Mouse (Mus musculus) CH12.LX (cell line): Measurements from ENCODE around the gene Herc4. TPM values are rescaled to one million over a fixed set of nuclear protein-coding genes. Genes with fewer than 3 reads are reported as not detected.

ENCODE experiments used
- DNase-seq: peaks from one replicate; pipeline ENCODE4 v3.0.0-alpha.2; 2013; ENCODE audit errors: extremely low read depth
- H3K27ac ChIP-seq: 2 replicates; pipeline ENCODE4 v1.5.1; 2012; ENCODE audit warnings: low read depth, mild to moderate bottlenecking, control low read depth, moderate library complexity; ENCODE audit not compliant: insufficient read depth
- H3K27me3 ChIP-seq: replicated peaks from 2 replicates; pipeline ENCODE3; 2012; ENCODE audit warnings: inconsistent platforms
- H3K36me3 ChIP-seq, 2 experiments: replicated peaks in 1 of 2; 2 replicates each; pipeline versions ENCODE3 to v1.6.1; 2012; ENCODE audit warnings: inconsistent platforms in 1 of 2, low read length in 1 of 2, mild to moderate bottlenecking in 1 of 2, mixed read lengths in 1 of 2, moderate library complexity in 1 of 2; ENCODE audit not compliant: control insufficient read depth in 1 of 2, insufficient read depth in 1 of 2
- H3K4me1 ChIP-seq, 2 experiments: 2 replicates each; pipeline ENCODE4 v1.6.1; 2012; ENCODE audit warnings: inconsistent platforms in 1 of 2, moderate library complexity in 1 of 2; ENCODE audit not compliant: insufficient read depth in 2 of 2, control insufficient read depth in 1 of 2
- H3K4me2 ChIP-seq: 2 replicates; pipeline ENCODE4 v1.6.1; 2012; ENCODE audit warnings: low read depth, mild to moderate bottlenecking, control low read depth; ENCODE audit not compliant: poor library complexity, insufficient read depth, severe bottlenecking
- H3K4me3 ChIP-seq, 3 experiments: fragments of 150-350 bp in 1 of 3; sonication (generic) in 1 of 3; replicated peaks in 1 of 3; 2 replicates each; pipeline versions ENCODE3 to v1.5.1; 2011 to 2012; ENCODE audit warnings: low read depth in 2 of 3, low read length in 2 of 3, mild to moderate bottlenecking in 2 of 3, moderate library complexity in 2 of 3, control low read depth in 1 of 3, improper control_type of control experiment in 1 of 3, inconsistent platforms in 1 of 3, mixed read lengths in 1 of 3; ENCODE audit not compliant: poor library complexity in 1 of 3
- H3K79me2 ChIP-seq: replicated peaks from 2 replicates; pipeline ENCODE4 v1.6.1; 2012; ENCODE audit warnings: mild to moderate bottlenecking, moderate library complexity; ENCODE audit not compliant: control insufficient read depth, poor library complexity, insufficient read depth, severe bottlenecking; ENCODE audit errors: extremely low read depth
- H3K9ac ChIP-seq: 2 replicates; pipeline ENCODE4 v1.6.1; 2012; ENCODE audit warnings: low read depth, mild to moderate bottlenecking, control low read depth, moderate library complexity; ENCODE audit not compliant: insufficient read depth
- H3K9me3 ChIP-seq: replicated peaks from 2 replicates; pipeline ENCODE3; 2012; ENCODE audit warnings: low read length, inconsistent platforms, mixed read lengths
- BHLHE40 ChIP-seq: IDR thresholded peaks from 2 replicates; pipeline ENCODE4 v1.6.1; 2011; ENCODE audit warnings: mild to moderate bottlenecking, low read depth, low read length, improper control_type of control experiment
- CTCF ChIP-seq, 2 experiments: IDR thresholded peaks in 1 of 2; conservative IDR thresholded peaks in 1 of 2; 2 replicates each; pipeline ENCODE4 v1.5.1; 2011 to 2012; ENCODE audit warnings: low read depth in 2 of 2, low read length in 2 of 2, improper control_type of control experiment in 1 of 2, inconsistent platforms in 1 of 2, mild to moderate bottlenecking in 1 of 2, moderate library complexity in 1 of 2
- ELF1 ChIP-seq: IDR thresholded peaks from 2 replicates; pipeline ENCODE4 v1.6.1; 2014; ENCODE audit warnings: low read depth, mild to moderate bottlenecking, inconsistent platforms, low read length, improper control_type of control experiment
- ETS1 ChIP-seq: conservative IDR thresholded peaks from 2 replicates; pipeline ENCODE4 v1.6.1; 2012; ENCODE audit warnings: low read depth, mild to moderate bottlenecking, inconsistent platforms, low read length, improper control_type of control experiment, moderate library complexity
- GABPA ChIP-seq: IDR thresholded peaks from 2 replicates; pipeline ENCODE4 v1.6.1; 2012; ENCODE audit warnings: low read depth, low read length, improper control_type of control experiment, inconsistent platforms; ENCODE audit not compliant: insufficient replicate concordance
- HCFC1 ChIP-seq: IDR thresholded peaks from 2 replicates; pipeline ENCODE4 v1.6.1; 2012; ENCODE audit warnings: low read depth, mild to moderate bottlenecking, inconsistent platforms, low read length, improper control_type of control experiment
- IRF4 ChIP-seq: IDR thresholded peaks from 2 replicates; pipeline ENCODE4 v1.6.1; 2014; ENCODE audit warnings: low read depth, mild to moderate bottlenecking, inconsistent platforms, low read length, improper control_type of control experiment
- JUN ChIP-seq: IDR thresholded peaks from 2 replicates; pipeline ENCODE4 v1.6.1; 2011; ENCODE audit warnings: low read depth, mild to moderate bottlenecking, low read length, improper control_type of control experiment, moderate library complexity; ENCODE audit not compliant: insufficient read depth
- JUND ChIP-seq: conservative IDR thresholded peaks from 2 replicates; pipeline ENCODE4 v1.6.1; 2011; ENCODE audit warnings: low read depth, low read length, improper control_type of control experiment
- KAT2A ChIP-seq: IDR thresholded peaks from 2 replicates; pipeline ENCODE4 v1.6.1; 2012; ENCODE audit warnings: low read length, improper control_type of control experiment, inconsistent platforms; ENCODE audit not compliant: insufficient replicate concordance
- MAX ChIP-seq: IDR thresholded peaks from 2 replicates; pipeline ENCODE4 v1.6.1; 2011; ENCODE audit warnings: low read length, improper control_type of control experiment
- MAZ ChIP-seq: IDR thresholded peaks from 2 replicates; pipeline ENCODE4 v1.6.1; 2012; ENCODE audit warnings: low read depth, mild to moderate bottlenecking, inconsistent platforms, low read length, improper control_type of control experiment, moderate library complexity
- MEF2A ChIP-seq: IDR thresholded peaks from 2 replicates; pipeline ENCODE4 v1.6.1; 2014; ENCODE audit warnings: low read depth, mild to moderate bottlenecking, inconsistent platforms, low read length, improper control_type of control experiment, borderline replicate concordance
- MYC ChIP-seq: IDR thresholded peaks from 2 replicates; pipeline ENCODE4 v1.6.1; 2011; ENCODE audit warnings: low read depth, mild to moderate bottlenecking, improper control_type of control experiment, low read length
- NELFE ChIP-seq: IDR thresholded peaks from 2 replicates; pipeline ENCODE4 v1.6.1; 2011; ENCODE audit warnings: low read depth, low read length, improper control_type of control experiment
- NRF1 ChIP-seq: IDR thresholded peaks from 2 replicates; pipeline ENCODE4 v1.6.1; 2014; ENCODE audit warnings: low read depth, mild to moderate bottlenecking, inconsistent platforms, low read length, improper control_type of control experiment, moderate library complexity
- PAX5 ChIP-seq: IDR thresholded peaks from 2 replicates; pipeline ENCODE4 v1.6.1; 2012; ENCODE audit warnings: low read length, inconsistent platforms, mixed read lengths
- POLR2A ChIP-seq: IDR thresholded peaks from 2 replicates; pipeline ENCODE4 v1.6.1; 2011; ENCODE audit warnings: low read depth, mild to moderate bottlenecking, improper control_type of control experiment, low read length
- POLR2AphosphoS2 ChIP-seq: IDR thresholded peaks from 2 replicates; pipeline ENCODE4 v1.6.1; 2011; ENCODE audit warnings: low read depth, low read length, improper control_type of control experiment
- SMC3 ChIP-seq: IDR thresholded peaks from 2 replicates; pipeline ENCODE4 v1.6.1; 2011; ENCODE audit warnings: low read depth, low read length, improper control_type of control experiment
- TBP ChIP-seq: conservative IDR thresholded peaks from 2 replicates; pipeline ENCODE4 v1.6.1; 2011; ENCODE audit warnings: low read depth, low read length, improper control_type of control experiment
- TCF12 ChIP-seq: IDR thresholded peaks from 2 replicates; pipeline ENCODE4 v1.6.1; 2014; ENCODE audit warnings: low read depth, mild to moderate bottlenecking, inconsistent platforms, low read length, improper control_type of control experiment
- UBTF ChIP-seq: IDR thresholded peaks from 2 replicates; pipeline ENCODE4 v1.6.1; 2012; ENCODE audit warnings: low read depth, mild to moderate bottlenecking, inconsistent platforms, low read length, improper control_type of control experiment, moderate library complexity
- USF1 ChIP-seq: IDR thresholded peaks from 2 replicates; pipeline ENCODE4 v1.6.1; 2014; ENCODE audit warnings: low read depth, mild to moderate bottlenecking, inconsistent platforms, low read length, improper control_type of control experiment
- ZMIZ1 ChIP-seq: IDR thresholded peaks from 2 replicates; pipeline ENCODE4 v1.6.1; 2012; ENCODE audit warnings: low read depth, mild to moderate bottlenecking, inconsistent platforms, low read length, improper control_type of control experiment
- dilution Hi-C: fragments of 300-500 bp; cut with MboI; formaldehyde crosslinking; loops from 2 replicates; pipeline ENCODE4 v1.14.3; 2020; ENCODE audit warnings: low sequenced_read_pairs; ENCODE audit not compliant: extremely low pct_unique_long_range_greater_than_20kb, extremely low pct_ligation_motif_present
- in situ Hi-C: fragments of 300-500 bp; cut with MboI; formaldehyde crosslinking; loops from 3 replicates; pipeline ENCODE4 v1.14.3; 2019; ENCODE audit warnings: low sequenced_read_pairs, low pct_ligation_motif_present, low pct_unique_long_range_greater_than_20kb, mixed read lengths
- polyA plus RNA-seq: library from polyadenylated mRNA; unstranded; fragments of >175 nt; gene quantifications from 2 replicates; pipeline ENCODE4 v1.2.1, GENCODE M21; 2012; ENCODE audit warnings: low read depth; ENCODE audit not compliant: insufficient read length
- total RNA-seq, 2 experiments: library from RNA; depleted of rRNA; stranded (reverse); fragments of 300-350 nt in 1 of 2; fragments of >200 nt in 1 of 2; gene quantifications; 2 replicates each; pipeline ENCODE4 v1.2.3; 2012 to 2014

The Herc4 gene
- total RNA-seq (2012; rRNA removed) (36.6 TPM in 2 replicates), total RNA-seq (2014; rRNA removed) (96.1 and 101 TPM in 2 replicates), polyA plus RNA-seq (56.2 and 68.1 TPM in 2 replicates)

DNA sequence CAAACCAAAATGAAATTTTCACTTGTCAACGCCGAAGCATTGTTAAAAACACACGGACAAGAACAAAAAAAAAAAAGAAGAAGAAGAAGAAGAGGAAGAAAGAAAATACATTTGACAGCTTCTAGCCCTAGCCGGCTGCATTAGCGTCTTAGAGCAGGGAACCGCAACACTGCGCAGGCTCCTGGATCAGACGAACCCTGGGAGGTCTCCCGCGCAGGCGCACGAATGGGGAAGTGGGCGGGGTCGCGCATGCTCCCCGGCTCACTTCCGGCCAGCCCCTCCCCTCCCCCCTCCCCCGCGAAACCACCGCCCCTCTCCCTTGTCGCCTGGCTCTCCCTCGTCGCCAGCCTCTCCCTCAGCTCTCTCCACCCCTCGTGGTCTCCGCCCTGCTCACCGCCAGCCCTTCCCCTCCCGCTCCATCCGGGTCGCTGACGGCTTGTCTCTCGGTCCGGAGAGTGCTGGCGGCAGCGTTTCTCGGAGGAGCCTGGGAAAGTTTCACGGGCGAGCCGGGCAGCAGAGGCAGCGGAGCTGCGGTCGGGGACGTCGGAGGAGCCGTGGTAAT, at the start of gene Herc4:
Gene Herc4, plus strand, starts transcription at position 318 of the 562 bp plus-strand sequence.
- TF ChIP-seq MYC, result peak; percentile 20; the same call in 1 of the 2 replicates
- no peak; the same call in 1 of the 2 replicates for TF ChIP-seq ZMIZ1
- peak; percentile 7; the same call in 1 of the 2 replicates for TF ChIP-seq USF1
- TF ChIP-seq UBTF, result peak; percentile 95
- 0 out of 2 replicates have a peak, but pooled peaks have one; percentile 51 for TF ChIP-seq MAZ
- peak; percentile 51; the same call in 1 of the 2 replicates for TF ChIP-seq MEF2A
- TF ChIP-seq TBP, result peak; percentile 65
- TF ChIP-seq ELF1, result peak; percentile 91
- no peak for TF ChIP-seq GABPA
- peak; percentile 80 for TF ChIP-seq HCFC1
- TF ChIP-seq SMC3, result no peak
- TF ChIP-seq NELFE, result peak; percentile 89
- TF ChIP-seq TCF12, result peak; percentile 74
- peak; percentile 88 for TF ChIP-seq NRF1
- no peak for TF ChIP-seq POLR2AphosphoS2
- TF ChIP-seq MAX, result no peak
- TF ChIP-seq POLR2A, result peak; percentile 93
- peak; percentile 45; the same call in 1 of the 2 replicates for TF ChIP-seq KAT2A
- in situ Hi-C loops, result no loop called here

DNA sequence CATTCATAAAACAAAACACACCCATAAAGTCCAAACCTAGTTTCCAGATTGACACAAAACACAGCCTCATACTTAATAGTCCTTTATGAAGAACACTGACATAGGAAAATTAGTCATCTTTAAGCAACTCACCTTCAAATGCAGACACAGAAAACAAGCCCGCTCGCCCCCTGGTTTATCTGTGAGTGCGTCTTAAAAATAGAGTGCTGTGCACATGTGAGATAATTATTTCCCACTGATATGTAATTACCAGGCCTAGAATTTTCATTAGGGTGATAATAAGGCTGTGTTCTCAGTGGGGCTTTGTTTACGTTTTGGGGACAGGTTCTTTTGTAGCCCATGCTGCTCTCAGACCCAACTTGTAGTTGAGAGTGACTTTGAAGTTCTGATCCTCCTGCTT, 44.6 kb upstream of the Herc4 start:
- H3K36me3 ChIP-seq, result no peaks in the 10 kb centered on the region
- H3K79me2 ChIP-seq, result no peaks in the 10 kb centered on the region
- dilution Hi-C loops, result no loop called here
- H3K9ac ChIP-seq, result no peak overlapping the region
- no peak overlapping the region for H3K27ac ChIP-seq
- H3K4me2 ChIP-seq, result no peak overlapping the region
- TF ChIP-seq MYC (no peak), KAT2A (no peak), TCF12 (no peak), MEF2A (no peak), USF1 (no peak), PAX5 (no peak), ETS1 (no peak), JUN (no peak), SMC3 (no peak), NRF1 (no peak), NELFE (no peak), IRF4 (no peak), JUND (no peak), UBTF (no peak), CTCF (conservative IDR thresholded peaks at IDR 0.05 in 1 of 2, IDR thresholded peaks at IDR 0.05 in 1 of 2; ENCODE audit: low read depth in 2 of 2, low read length in 2 of 2) (no peak), BHLHE40 (no peak), POLR2A (no peak)
- H3K9me3 ChIP-seq, result no peaks in the 10 kb centered on the region
- no peaks in the 10 kb centered on the region for H3K27me3 ChIP-seq
- in situ Hi-C loops, result no loop called here
- H3K4me1 ChIP-seq, result no peaks in the 10 kb centered on the region
- H3K4me3 ChIP-seq, result no peak overlapping the region
- no peak for DNase-seq

More for the DNA sequence above, at the start of gene Herc4:
- H3K27me3 ChIP-seq, result no peaks in the 10 kb centered on the region
- H3K4me1 ChIP-seq, result peaks cover 16 to 55% of the 10 kb centered on the region in 2 experiments
- DNase-seq, result peak; percentile 94
- peak within 1 kb of the TSS; percentile 92 for H3K27ac ChIP-seq
- H3K79me2 ChIP-seq, result peaks cover 40% of the 10 kb centered on the region
- H3K36me3 ChIP-seq, result peaks cover 0 to 10% of the 10 kb centered on the region in 2 experiments
- H3K4me3 ChIP-seq, result peak within 1 kb of the TSS; percentile 93 to 99 (median 93)
- H3K9me3 ChIP-seq, result no peaks in the 10 kb centered on the region
- H3K4me2 ChIP-seq, result peak within 1 kb of the TSS; percentile 99
- dilution Hi-C loops, result no loop called here
- peak within 1 kb of the TSS; percentile 95 for H3K9ac ChIP-seq
